8 mouse cellular contexts compared by ENCODE assay signal in the genomic region with DNA sequence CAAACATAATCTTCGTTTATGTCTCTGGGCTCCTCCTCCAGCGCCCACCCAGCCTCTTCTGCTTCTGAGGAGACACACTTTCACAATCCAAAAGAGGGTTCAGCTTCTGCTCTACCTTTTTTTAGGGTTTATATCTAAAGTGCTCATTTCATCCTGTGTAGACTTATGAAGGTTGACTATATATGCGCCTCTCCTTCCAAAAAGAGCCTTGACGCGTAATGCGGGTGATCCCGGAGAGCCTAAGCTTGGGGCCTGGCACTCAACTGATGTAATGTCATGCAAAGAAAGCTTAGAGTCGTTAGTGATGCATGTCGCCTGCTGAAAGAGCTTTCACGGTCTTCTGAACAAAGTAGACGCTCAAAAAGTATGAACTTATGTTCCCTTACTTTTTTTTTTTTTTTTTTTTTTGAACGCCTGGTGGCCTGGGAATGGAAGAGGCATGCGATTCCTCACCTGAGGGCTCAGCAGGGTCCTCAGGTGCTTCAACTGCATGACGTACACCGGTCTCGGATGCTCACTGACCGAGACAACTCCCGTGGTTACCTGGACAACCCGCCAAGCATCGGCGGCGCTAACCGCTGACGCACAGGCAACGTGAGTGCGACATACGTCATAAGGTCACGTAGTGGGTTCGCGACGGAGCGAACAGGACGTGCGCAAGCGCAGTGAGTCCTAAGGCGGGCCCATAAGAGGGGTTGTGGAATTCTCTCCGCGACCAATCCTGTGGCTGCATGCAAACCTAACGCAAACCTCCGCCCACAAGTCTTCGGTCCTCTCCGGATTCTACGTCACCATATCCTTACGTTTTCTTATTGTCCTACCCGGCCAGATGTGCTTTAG. TPM values are rescaled to one million over a fixed set of nuclear protein-coding genes. Genes with fewer than 3 reads are reported as not detected.
DNase-seq lines count a peak whose midpoint lies in the region; ATAC-seq lines count a peak whose summit lies in the region.

A gene (minus strand): TSS at position 596 of the 840 bp plus-strand sequence.

- peak within 1 kb of the TSS; percentile 86 for H3K27ac ChIP-seq in heart, embryonic 10.5 days
- peak within 1 kb of the TSS; percentile 86 for H3K27ac ChIP-seq in kidney, embryonic 15.5 days

- no peaks in the 10 kb centered on the region for H3K9me3 ChIP-seq in heart, embryonic 10.5 days
- H3K9me3 ChIP-seq in kidney, embryonic 15.5 days (replicated peaks) = no peaks in the 10 kb centered on the region

- peak; percentile 98 for DNase-seq in B cell, adult 2 months
- DNase-seq in brain, adult 2 months (ENCODE audit: low read depth, low spot score) = peak; percentile 100
- DNase-seq in heart, embryonic 10.5 days (ENCODE audit: low spot score) = peak; percentile 99
- peak; percentile 96 for DNase-seq in liver
- DNase-seq in spleen, postnatal 4 days (ENCODE audit: low spot score in 2 of 2) = peak; percentile 93 to 96

- H3K4me3 ChIP-seq in heart, embryonic 10.5 days = peak within 1 kb of the TSS; percentile 68
- H3K4me3 ChIP-seq in kidney, embryonic 15.5 days (replicated peaks) = peak within 1 kb of the TSS; percentile 55

- H3K36me3 ChIP-seq in heart, embryonic 10.5 days = peaks cover 26% of the 10 kb centered on the region
- H3K36me3 ChIP-seq in kidney, embryonic 15.5 days = peaks cover 33% of the 10 kb centered on the region

- peaks cover 30% of the 10 kb centered on the region for H3K4me1 ChIP-seq in heart, embryonic 10.5 days
- H3K4me1 ChIP-seq in kidney, embryonic 15.5 days = peaks cover 32% of the 10 kb centered on the region

- 3% methylated on average over 45 of the region's 45 CpGs for WGBS in heart, embryonic 10.5 days
- WGBS in kidney, embryonic 15.5 days = 2% methylated on average over 45 of the region's 45 CpGs

- H3K4me2 ChIP-seq in kidney, embryonic 15.5 days = peak within 1 kb of the TSS; percentile 77

- peak within 1 kb of the TSS; percentile 48 for H3K9ac ChIP-seq in kidney, embryonic 15.5 days

- H3K27me3 ChIP-seq in heart, embryonic 10.5 days (ENCODE audit: insufficient read depth, poor library complexity, severe bottlenecking) = no peaks in the 10 kb centered on the region
- no peaks in the 10 kb centered on the region for H3K27me3 ChIP-seq in kidney, embryonic 15.5 days

- peak; percentile 98 for ATAC-seq in erythroblast, adult 5-6 weeks (replicated peaks; ENCODE audit: low FRiP score, poor library complexity, severe bottlenecking)
- ATAC-seq in kidney, embryonic 15.5 days (replicated peaks; ENCODE audit: low FRiP score) = peak; percentile 92
- ATAC-seq in monocyte, adult 5-6 weeks (replicated peaks; ENCODE audit: insufficient number of reproducible peaks, low FRiP score, low TSS enrichment, poor library complexity, severe bottlenecking) = peak; percentile 95

RNA-seq across cellular contexts. Expression of the gene that starts here (rescaled TPM):
- total RNA-seq in erythroblast, adult 5-6 weeks (2015; ENCODE audit: low replicate concordance) = 0.58 and 3.1 TPM in 2 replicates
- total RNA-seq in erythroblast, adult 5-6 weeks (2017; ENCODE audit: low replicate concordance) = 5.6 and 7.9 TPM in 2 replicates
- 28.6 and 31.1 TPM in 2 replicates for polyA plus RNA-seq in heart, embryonic 10.5 days (2016; fragmentation: Nextera tagmentation; extraction: Ambion mirVana)
- polyA plus RNA-seq in kidney, embryonic 15.5 days (2015; fragmentation: Nextera tagmentation; extraction: Ambion mirVana) = 36.3 and 36.9 TPM in 2 replicates
- total RNA-seq in monocyte, adult 5-6 weeks (2017) = 18.6 to 39.4 TPM (median 21.2 TPM) in 3 replicates

Comparison
In these comparisons a context has a peak if more than half of its experiments do, and no peak if none do; other contexts are left out.
1. Peak in every context shown above with its lines: DNase-seq, ATAC-seq, H3K4me3 ChIP-seq and H3K27ac ChIP-seq.